Mouse (Mus musculus) forebrain, embryonic 16.5 days (tissue): ENCODE results near the gene Acpp. TPM values are rescaled to one million over a fixed set of nuclear protein-coding genes. Genes with fewer than 3 reads are reported as not detected.
"Not testable (repeated sequence)": the region's sequence is repeated elsewhere in the genome, so short reads cannot be mapped to it uniquely, and the experiment has no call there.

ENCODE experiments used
- ATAC-seq: fragments of 200-750 bp; cut with Nextera tagmentation; 2 replicates; pipeline ENCODE4 v1.8.0; 2017; ENCODE audit warnings: mild to moderate bottlenecking, moderate library complexity
- H3K27ac ChIP-seq: fragments of 300-500 bp; sonication (generic); 2 replicates; pipeline ENCODE4 v1.5.1; 2014; ENCODE audit warnings: low read length, control low read depth
- H3K27me3 ChIP-seq: fragments of 300-500 bp; sonication (generic); replicated peaks from 2 replicates; pipeline ENCODE4 v1.6.1; 2014; ENCODE audit warnings: low read length; ENCODE audit not compliant: control insufficient read depth, insufficient read depth
- H3K36me3 ChIP-seq: fragments of 300-500 bp; sonication (generic); 2 replicates; pipeline ENCODE4 v1.6.1; 2014; ENCODE audit not compliant: control insufficient read depth, insufficient read depth
- H3K4me1 ChIP-seq: fragments of 300-500 bp; sonication (generic); replicated peaks from 2 replicates; pipeline ENCODE4 v1.6.1; 2014; ENCODE audit warnings: low read length; ENCODE audit not compliant: control insufficient read depth, insufficient read depth
- H3K4me2 ChIP-seq: fragments of 300-500 bp; sonication (generic); 2 replicates; pipeline ENCODE4 v1.6.1; 2014; ENCODE audit warnings: mild to moderate bottlenecking, low read length, control low read depth
- H3K4me3 ChIP-seq: fragments of 300-500 bp; sonication (generic); replicated peaks from 2 replicates; pipeline ENCODE4 v1.5.1; 2014; ENCODE audit warnings: mild to moderate bottlenecking, low read length, control low read depth
- H3K9ac ChIP-seq: fragments of 300-500 bp; sonication (generic); replicated peaks from 2 replicates; pipeline ENCODE4 v1.6.1; 2014; ENCODE audit warnings: low read depth, low read length, control low read depth
- H3K9me3 ChIP-seq: fragments of 300-500 bp; sonication (generic); 2 replicates; pipeline ENCODE4 v1.6.1; 2016; ENCODE audit warnings: low read length; ENCODE audit not compliant: control insufficient read depth
- whole genome bisulfite sequencing: fragments of 180-500 bp; shearing (Covaris S2); extraction: QIAGEN DNeasy Blood & Tissue Kit; methylation state at CpG from one replicate; pipeline ENCODE4 v1.1.7; 2014; 5-methylcytosine and 5-hydroxymethylcytosine counted together
- polyA plus RNA-seq: library from polyadenylated mRNA; unstranded; fragments of >200 nt; fragmentation: Nextera tagmentation; extraction: Ambion mirVana; gene quantifications from 2 replicates; pipeline ENCODE4 v1.2.1, GENCODE M21; 2015

Acpp gene
- polyA plus RNA-seq, result 0.09 and 0.28 TPM in 2 replicates

DNA sequence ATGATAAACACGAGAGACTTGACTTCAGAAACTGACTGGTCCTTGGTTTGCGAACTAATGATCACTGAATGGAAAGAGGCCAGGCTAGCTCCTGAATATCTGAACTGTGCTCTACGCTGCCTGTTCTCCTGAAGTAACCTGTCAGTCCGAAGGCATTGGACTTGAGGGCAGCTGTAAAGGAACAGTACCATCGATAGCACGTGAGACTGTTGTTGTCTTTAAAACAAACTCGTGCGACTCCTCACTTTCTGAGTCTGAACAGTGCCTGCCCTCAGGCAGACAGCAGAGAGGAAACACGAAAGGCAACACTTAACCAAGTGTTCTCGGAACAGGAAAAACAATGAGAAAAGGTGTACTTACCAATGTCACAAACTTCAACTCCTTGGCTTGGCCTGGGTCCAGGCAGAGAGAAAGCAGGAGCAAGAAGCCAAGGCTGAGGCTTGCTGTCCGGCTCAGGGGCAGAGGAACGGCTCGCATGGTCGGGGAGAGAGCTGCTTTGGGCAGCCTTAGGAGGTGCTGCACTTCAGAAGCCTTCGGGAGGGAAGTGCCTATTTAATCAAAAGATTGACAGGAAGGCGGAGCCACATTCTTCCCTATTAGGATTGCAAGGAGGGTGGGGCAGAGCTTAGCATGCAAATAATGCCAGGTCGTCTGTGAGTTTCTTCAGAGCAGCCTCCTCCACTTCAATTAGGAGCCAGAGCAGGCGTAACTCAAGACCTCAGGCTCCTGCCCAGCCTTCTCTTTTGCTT is at the start of gene Acpp:
Gene Acpp (minus strand): TSS at position 566 of the 749 bp plus-strand sequence.
- 18% methylated on average over 18 of the region's 18 CpGs for WGBS
- Histone ChIP-seq H3K36me3 (no peaks in the 10 kb centered on the region), H3K27me3 (no peaks in the 10 kb centered on the region), H3K4me1 (peaks cover 6% of the 10 kb centered on the region; the same call in 1 of the 2 replicates), H3K4me3 (peak within 1 kb of the TSS; percentile 6; the same call in 1 of the 2 replicates), H3K9ac (no peak within 1 kb of the TSS; the same call in 1 of the 2 replicates), H3K9me3 (no peaks in the 10 kb centered on the region), H3K4me2 (peak within 1 kb of the TSS; percentile 39), H3K27ac (no peak within 1 kb of the TSS)
- ATAC-seq, result no peak

DNA sequence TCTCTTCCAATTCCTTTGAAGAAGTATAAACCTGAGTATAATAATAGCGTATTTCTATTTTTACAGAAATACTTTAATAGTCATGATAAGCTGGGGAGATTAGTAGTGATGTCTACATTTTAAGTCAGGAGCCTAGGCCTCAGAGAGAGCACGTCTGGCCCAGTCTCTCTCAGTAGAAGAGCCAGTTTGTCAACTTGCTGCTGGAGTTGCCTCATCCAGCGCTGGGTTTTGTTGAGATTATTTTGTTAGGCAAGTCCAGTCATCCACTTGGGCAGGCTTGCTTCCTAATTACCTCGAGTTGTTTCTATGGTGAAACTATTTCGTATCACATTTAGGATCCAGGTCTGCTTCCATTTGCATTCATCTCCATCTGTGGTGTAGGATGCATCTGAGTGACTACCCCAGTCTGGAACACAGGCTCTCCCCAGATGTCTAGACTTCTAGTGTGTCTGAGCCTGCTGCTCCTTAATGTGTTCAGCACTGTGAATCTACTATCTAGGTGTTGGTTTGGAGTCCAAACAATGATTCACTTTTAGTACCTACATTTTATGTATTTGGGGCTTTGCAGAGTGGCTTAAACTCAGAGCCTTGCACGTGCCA is 45.1 kb upstream of the Acpp start:
- H3K4me3 ChIP-seq, result no peak overlapping the region
- H3K27ac ChIP-seq, result no peak overlapping the region
- H3K27me3 ChIP-seq, result no peaks in the 10 kb centered on the region
- H3K4me1 ChIP-seq, result no peaks in the 10 kb centered on the region
- no peaks in the 10 kb centered on the region for H3K36me3 ChIP-seq
- H3K9ac ChIP-seq, result no peak overlapping the region
- H3K4me2 ChIP-seq, result no peak overlapping the region
- H3K9me3 ChIP-seq, result no peaks in the 10 kb centered on the region
- 86% methylated on average over 6 of the region's 6 CpGs for WGBS
- no peak for ATAC-seq

DNA sequence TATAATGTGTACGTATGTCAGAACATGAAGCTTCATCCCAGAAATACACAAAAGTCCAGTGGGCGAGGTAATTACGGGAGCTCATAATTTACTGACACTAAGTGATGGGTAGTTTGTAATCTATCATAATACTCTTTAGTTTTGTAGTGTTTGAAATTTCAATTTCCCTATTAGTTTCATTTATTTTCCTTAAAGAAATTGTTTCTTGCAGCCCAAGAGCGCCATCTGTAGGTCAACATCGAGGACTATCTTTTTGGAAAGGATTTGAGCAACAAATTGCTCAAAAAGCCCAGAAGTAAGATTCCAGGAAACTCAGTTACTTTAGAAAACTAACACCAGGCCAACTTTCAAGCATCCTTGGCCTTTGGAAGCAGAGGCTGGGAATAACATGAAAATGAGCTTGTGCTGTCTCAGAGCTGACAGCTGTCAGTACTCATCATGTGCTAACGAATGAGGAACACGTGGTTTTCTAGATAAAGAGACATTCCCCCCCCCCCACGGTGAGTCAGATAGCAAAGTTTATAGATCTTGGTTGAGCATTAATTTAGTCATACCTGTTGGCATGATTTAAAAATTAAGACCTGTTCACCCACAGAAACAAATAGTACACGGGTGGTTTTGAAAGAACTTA is 42.1 kb upstream of the Acpp start:
- Histone ChIP-seq H3K9ac (no peak overlapping the region), H3K9me3 (no peaks in the 10 kb centered on the region), H3K27me3 (no peaks in the 10 kb centered on the region), H3K4me2 (no peak overlapping the region), H3K27ac (no peak overlapping the region), H3K4me1 (no peaks in the 10 kb centered on the region), H3K4me3 (no peak overlapping the region), H3K36me3 (no peaks in the 10 kb centered on the region)
- ATAC-seq, result no peak
- WGBS, result 64% methylated on average over 9 of the region's 9 CpGs

DNA sequence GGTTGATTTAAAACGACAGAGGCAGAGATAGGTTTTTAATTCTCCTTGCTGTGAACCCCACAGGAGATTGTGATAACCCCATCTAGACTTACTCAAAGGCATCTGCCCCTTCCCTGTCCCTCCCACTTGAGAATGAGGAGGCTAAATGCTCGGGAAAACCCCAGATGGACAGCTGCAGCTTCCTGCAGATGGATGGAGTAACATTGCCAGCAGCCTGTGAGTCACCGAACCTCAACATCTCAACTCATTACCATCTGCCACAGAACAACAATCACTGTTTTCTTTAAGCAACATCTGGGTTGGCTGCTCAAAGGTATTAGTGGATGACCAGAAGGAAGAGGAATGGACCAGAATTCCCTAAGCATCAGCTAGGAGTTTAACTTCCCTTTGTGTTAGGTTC is 38.0 kb upstream of the Acpp start:
- Histone ChIP-seq H3K4me3 (no peak overlapping the region), H3K4me1 (no peaks in the 10 kb centered on the region), H3K36me3 (no peaks in the 10 kb centered on the region), H3K4me2 (no peak overlapping the region), H3K9ac (no peak overlapping the region), H3K27me3 (no peaks in the 10 kb centered on the region), H3K27ac (no peak overlapping the region), H3K9me3 (no peaks in the 10 kb centered on the region)
- WGBS, result 43% methylated on average over 3 of the region's 3 CpGs
- ATAC-seq, result no peak

DNA sequence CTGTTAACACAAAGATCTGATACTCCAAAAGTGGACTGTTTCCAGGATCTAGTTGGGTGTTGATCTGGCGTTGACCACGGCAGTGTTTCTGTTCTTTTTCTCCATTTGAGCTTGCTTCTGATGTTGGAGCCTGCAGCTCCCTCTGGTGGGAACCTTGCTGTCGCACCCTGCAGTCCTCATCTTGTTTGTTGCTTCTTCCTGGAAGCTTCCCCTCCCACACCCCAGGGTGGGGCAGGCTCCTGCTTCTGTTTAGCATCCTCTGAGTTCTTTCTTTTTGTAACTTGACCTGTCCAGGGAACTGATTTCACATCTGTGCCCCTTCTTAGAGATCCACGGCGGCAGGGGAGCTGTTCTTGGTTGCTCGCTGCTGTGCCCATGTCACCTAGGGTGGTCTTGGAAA is 35.7 kb upstream of the Acpp start:
- H3K4me3 ChIP-seq, result no peak overlapping the region
- H3K27ac ChIP-seq, result no peak overlapping the region
- WGBS, result 27% methylated on average over 6 of the region's 6 CpGs
- H3K9me3 ChIP-seq, result no peaks in the 10 kb centered on the region
- no peak overlapping the region for H3K9ac ChIP-seq
- no peak for ATAC-seq
- H3K4me1 ChIP-seq, result no peaks in the 10 kb centered on the region
- no peaks in the 10 kb centered on the region for H3K27me3 ChIP-seq
- H3K36me3 ChIP-seq, result no peaks in the 10 kb centered on the region
- H3K4me2 ChIP-seq, result no peak overlapping the region

DNA sequence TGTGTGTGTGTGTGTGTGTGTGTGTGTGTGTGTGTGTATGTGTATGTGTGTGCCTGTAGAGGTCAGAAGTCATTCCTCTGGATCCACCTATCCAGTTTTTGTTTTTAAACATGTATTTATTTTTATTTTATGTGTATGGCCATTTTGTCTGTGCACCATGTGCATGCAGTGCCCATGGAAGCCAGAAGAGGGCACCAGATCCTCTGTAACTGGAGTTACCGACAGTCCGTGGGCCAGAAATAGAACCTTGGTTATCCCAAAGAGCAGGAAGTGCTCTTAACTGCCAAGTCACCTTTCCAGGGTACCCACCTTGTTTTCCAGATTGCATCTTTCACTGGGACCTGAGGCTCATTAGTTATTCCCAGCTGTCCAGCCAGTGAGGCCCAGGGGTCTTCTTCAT is 29.4 kb upstream of the Acpp start:
- H3K4me2 ChIP-seq, result no peak overlapping the region
- 80% methylated on average over 2 of the region's 2 CpGs for WGBS
- H3K4me3 ChIP-seq, result no peak overlapping the region
- H3K9me3 ChIP-seq, result peaks cover 6% of the 10 kb centered on the region; the same call in 1 of the 2 replicates
- ATAC-seq, result no peak
- H3K9ac ChIP-seq, result no peak overlapping the region
- H3K27ac ChIP-seq, result no peak overlapping the region
- H3K36me3 ChIP-seq, result no peaks in the 10 kb centered on the region
- no peaks in the 10 kb centered on the region for H3K27me3 ChIP-seq
- no peaks in the 10 kb centered on the region for H3K4me1 ChIP-seq

DNA sequence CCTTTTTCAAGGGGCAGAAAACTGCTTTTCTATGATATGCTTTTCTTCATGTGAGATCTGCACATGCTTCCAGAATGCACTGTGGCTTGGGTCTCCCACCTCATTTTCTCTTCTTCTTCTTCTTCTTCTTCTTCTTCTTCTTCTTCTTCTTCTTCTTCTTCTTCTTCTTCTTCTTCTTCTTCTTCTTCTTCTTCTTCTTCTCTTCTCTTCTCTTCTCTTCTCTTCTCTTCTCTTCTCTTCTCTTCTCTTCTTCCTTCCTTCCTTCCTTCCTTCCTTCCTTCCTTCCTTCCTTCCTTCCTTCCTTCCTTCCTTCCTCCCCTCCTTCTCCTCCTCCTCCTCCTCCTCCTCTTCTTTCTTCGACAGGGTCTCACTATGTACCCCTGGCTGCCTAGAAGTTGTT is 24.4 kb upstream of the Acpp start:
- not testable (repeated sequence) for H3K27me3 ChIP-seq, H3K36me3 ChIP-seq, H3K27ac ChIP-seq, H3K9ac ChIP-seq, H3K4me2 ChIP-seq, H3K4me1 ChIP-seq, ATAC-seq, H3K9me3 ChIP-seq, H3K4me3 ChIP-seq
- WGBS, result 79% methylated on average over 1 of the region's 1 CpGs

DNA sequence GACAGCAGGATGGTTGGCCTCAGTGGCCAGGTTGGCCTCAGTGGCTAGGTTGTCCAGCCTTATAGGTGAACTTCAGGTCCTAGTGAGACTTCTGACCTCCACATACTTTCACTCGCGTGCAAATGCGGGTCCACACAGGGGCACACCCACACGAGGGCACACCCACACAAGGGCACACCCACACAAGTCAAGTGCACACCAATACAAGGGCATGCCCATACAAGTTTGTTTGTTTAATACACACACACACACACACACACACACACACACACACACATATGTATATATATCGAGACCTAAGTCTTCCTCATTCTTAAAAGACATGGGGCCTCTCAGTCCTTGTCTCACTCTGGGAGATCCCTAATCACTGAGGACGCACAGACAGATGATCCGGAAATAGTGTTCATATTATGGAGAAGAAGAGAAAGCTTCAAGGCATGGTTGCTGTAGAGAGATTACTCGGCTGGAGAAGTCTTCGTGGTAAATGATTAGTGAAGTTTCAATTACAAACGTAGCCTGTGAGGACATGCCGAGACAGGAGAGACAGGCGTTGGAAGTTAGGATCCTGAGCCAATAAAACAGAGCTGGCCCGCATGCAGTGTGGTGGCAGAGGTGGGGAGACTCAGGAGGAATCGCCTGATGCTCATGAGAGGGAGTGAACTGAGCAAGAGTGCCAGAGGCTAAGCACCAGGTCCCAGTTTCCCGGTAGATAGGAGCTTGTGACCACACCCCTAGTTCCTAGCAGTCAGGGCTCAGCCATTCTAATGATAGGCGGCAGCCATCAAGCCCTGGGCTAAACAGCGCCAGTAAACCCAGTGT is 23.7 kb upstream of the Acpp start:
- ATAC-seq, result no peak
- H3K27ac ChIP-seq, result no peak overlapping the region
- H3K4me3 ChIP-seq, result no peak overlapping the region
- H3K36me3 ChIP-seq, result no peaks in the 10 kb centered on the region
- H3K9ac ChIP-seq, result no peak overlapping the region
- H3K9me3 ChIP-seq, result peaks cover 6% of the 10 kb centered on the region; the same call in 1 of the 2 replicates
- no peaks in the 10 kb centered on the region for H3K4me1 ChIP-seq
- no peak overlapping the region for H3K4me2 ChIP-seq
- H3K27me3 ChIP-seq, result no peaks in the 10 kb centered on the region
- 84% methylated on average over 17 of the region's 17 CpGs for WGBS

DNA sequence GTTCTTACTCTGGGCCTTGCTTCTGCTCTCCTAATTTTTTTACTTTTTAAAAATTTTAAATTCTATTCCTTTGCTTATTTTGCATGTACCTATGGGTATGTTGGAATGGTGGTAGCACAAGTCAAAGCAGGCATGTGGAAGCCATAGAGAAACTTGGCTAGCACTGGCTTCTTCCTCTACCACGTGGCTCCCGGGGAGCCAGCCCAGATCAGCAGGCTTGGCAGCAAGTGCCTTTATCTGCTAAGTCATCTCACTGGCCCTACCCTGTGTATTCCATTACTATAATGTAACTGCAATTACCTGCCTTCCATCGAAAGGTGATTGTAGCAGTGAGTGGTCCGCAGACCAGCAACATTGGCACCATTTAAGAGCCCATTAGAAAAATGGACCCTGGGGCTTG is 22.8 kb upstream of the Acpp start:
- no peak overlapping the region for H3K9ac ChIP-seq
- no peak overlapping the region for H3K27ac ChIP-seq
- H3K4me3 ChIP-seq, result no peak overlapping the region
- no peak overlapping the region for H3K4me2 ChIP-seq
- H3K4me1 ChIP-seq, result 0 out of 2 replicates have a peak, but pooled peaks cover 2% of the 10 kb centered on the region
- no peak for ATAC-seq
- no peaks in the 10 kb centered on the region for H3K36me3 ChIP-seq
- 89% methylated on average over 4 of the region's 4 CpGs for WGBS
- H3K9me3 ChIP-seq, result peaks cover 6% of the 10 kb centered on the region; the same call in 1 of the 2 replicates
- no peaks in the 10 kb centered on the region for H3K27me3 ChIP-seq
